Mouse (Mus musculus) intestine, embryonic 15.5 days (tissue): ENCODE measurements at regions not wholly inside any gene's neighbourhood (a gene's known extent, or its start where the extent isn't known, plus 50 kb on each side); places are given as distances from the start of the nearest gene placed in this dataset.

Experiments
- ATAC-seq: fragments of 200-750 bp; cut with Nextera tagmentation; 2 replicates; pipeline ENCODE4 v1.8.0; 2017; ENCODE audit warnings: moderate TSS enrichment, moderate library complexity
- H3K27ac ChIP-seq: fragments of 300-500 bp; sonication (generic); 2 replicates; pipeline ENCODE4 v1.5.1; 2015; ENCODE audit warnings: mild to moderate bottlenecking, inconsistent platforms
- H3K27me3 ChIP-seq: fragments of 300-500 bp; sonication (generic); replicated peaks from 2 replicates; pipeline ENCODE4 v1.6.1; 2015; ENCODE audit warnings: inconsistent platforms
- H3K36me3 ChIP-seq: fragments of 300-500 bp; sonication (generic); 2 replicates; pipeline ENCODE4 v1.6.1; 2015; ENCODE audit warnings: inconsistent platforms
- H3K4me1 ChIP-seq: fragments of 300-500 bp; sonication (generic); replicated peaks from 2 replicates; pipeline ENCODE4 v1.6.1; 2015; ENCODE audit warnings: inconsistent platforms
- H3K4me2 ChIP-seq: fragments of 300-500 bp; sonication (generic); replicated peaks from 2 replicates; pipeline ENCODE4 v1.6.1; 2015; ENCODE audit warnings: mild to moderate bottlenecking, inconsistent platforms
- H3K4me3 ChIP-seq: fragments of 300-500 bp; sonication (generic); replicated peaks from 2 replicates; pipeline ENCODE4 v1.5.1; 2015; ENCODE audit warnings: inconsistent platforms
- H3K9ac ChIP-seq: fragments of 300-500 bp; sonication (generic); 2 replicates; pipeline ENCODE4 v1.6.1; 2015; ENCODE audit warnings: inconsistent platforms
- H3K9me3 ChIP-seq: fragments of 300-500 bp; sonication (generic); 2 replicates; pipeline ENCODE4 v1.6.1; 2016; ENCODE audit warnings: inconsistent platforms
- WGBS: fragments of 180-500 bp; shearing (Covaris S2); methylation state at CpG from one replicate; pipeline ENCODE4 v1.1.7; 2015; 5-methylcytosine and 5-hydroxymethylcytosine counted together

GRCm38 (mm10) chr7:69844631-69845324 is 521.8 kb downstream of the Nr2f2 start:
- Histone ChIP-seq H3K4me1 (no peaks in the 10 kb centered on the region), H3K27ac (no peak overlapping the region), H3K4me3 (no peak overlapping the region), H3K27me3 (no peaks in the 10 kb centered on the region), H3K4me2 (no peak overlapping the region), H3K36me3 (no peaks in the 10 kb centered on the region), H3K9me3 (no peaks in the 10 kb centered on the region), H3K9ac (no peak overlapping the region)
- no peak for ATAC-seq
- 30% methylated on average over 19 of the region's 19 CpGs for WGBS

- Histone ChIP-seq H3K27me3 (no peaks in the 10 kb centered on the region), H3K36me3 (no peaks in the 10 kb centered on the region), H3K27ac (no peak overlapping the region), H3K9ac (no peak overlapping the region), H3K4me2 (no peak overlapping the region), H3K4me1 (no peaks in the 10 kb centered on the region), H3K4me3 (no peak overlapping the region), H3K9me3 (no peaks in the 10 kb centered on the region)
- no peak for ATAC-seq
- 92% methylated on average over 5 of the region's 5 CpGs for whole genome bisulfite sequencing
Measured at GRCm38 (mm10) chr7:69837379-69837778, 529.2 kb downstream of the Nr2f2 start.

GRCm38 (mm10) chr7:69827251-69827650 is 539.3 kb downstream of the Nr2f2 start:
- Histone ChIP-seq H3K4me3 (no peak overlapping the region), H3K4me2 (no peak overlapping the region), H3K9me3 (no peaks in the 10 kb centered on the region), H3K9ac (no peak overlapping the region), H3K4me1 (no peaks in the 10 kb centered on the region), H3K27ac (no peak overlapping the region), H3K36me3 (no peaks in the 10 kb centered on the region), H3K27me3 (no peaks in the 10 kb centered on the region)
- ATAC-seq: no peak
- WGBS: 69% methylated on average over 8 of the region's 8 CpGs

DNA sequence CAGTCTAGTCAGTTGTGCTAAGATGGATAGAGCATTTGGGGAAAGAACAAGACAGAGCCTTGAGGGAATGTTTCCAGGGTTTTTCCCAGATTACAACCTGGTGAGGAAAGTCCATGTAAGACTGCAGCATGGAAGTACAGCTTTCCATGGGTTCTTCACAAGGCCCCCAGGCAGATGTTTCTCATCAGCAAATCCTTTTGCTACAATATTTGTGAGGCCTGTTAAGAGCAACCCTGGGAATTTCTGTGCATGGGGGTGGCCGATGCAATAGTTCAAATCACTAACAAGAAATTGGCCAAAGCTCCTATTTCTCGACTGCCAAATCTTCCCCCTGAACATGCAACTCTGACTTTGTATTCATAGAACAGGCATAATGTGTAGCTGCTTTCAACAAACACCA is 546.0 kb downstream of the Nr2f2 start:
- H3K4me2 ChIP-seq: no peak overlapping the region
- WGBS: 48% methylated on average over 2 of the region's 2 CpGs
- ATAC-seq: no peak

GRCm38 (mm10) chr7:69812301-69812700 is 554.2 kb downstream of the Nr2f2 start:
- ATAC-seq: no peak
- Histone ChIP-seq H3K4me2 (no peak overlapping the region), H3K4me3 (no peak overlapping the region), H3K36me3 (no peaks in the 10 kb centered on the region), H3K9ac (no peak overlapping the region), H3K27ac (no peak overlapping the region), H3K27me3 (no peaks in the 10 kb centered on the region), H3K4me1 (no peaks in the 10 kb centered on the region), H3K9me3 (no peaks in the 10 kb centered on the region)
- 84% methylated on average over 3 of the region's 3 CpGs for WGBS

More for the DNA sequence above, 546.0 kb downstream of the Nr2f2 start:
- Histone ChIP-seq H3K27ac (no peak overlapping the region), H3K9ac (no peak overlapping the region), H3K36me3 (no peaks in the 10 kb centered on the region), H3K27me3 (no peaks in the 10 kb centered on the region), H3K4me1 (no peaks in the 10 kb centered on the region), H3K9me3 (no peaks in the 10 kb centered on the region), H3K4me3 (no peak overlapping the region)

GRCm38 (mm10) chr7:69810873-69811272 is 555.7 kb downstream of the Nr2f2 start:
- Histone ChIP-seq H3K9ac (no peak overlapping the region), H3K27me3 (no peaks in the 10 kb centered on the region), H3K36me3 (no peaks in the 10 kb centered on the region), H3K4me2 (no peak overlapping the region), H3K4me3 (no peak overlapping the region), H3K4me1 (no peaks in the 10 kb centered on the region), H3K9me3 (no peaks in the 10 kb centered on the region), H3K27ac (no peak overlapping the region)
- 16% methylated on average over 5 of the region's 5 CpGs for WGBS
- no peak for ATAC-seq

GRCm38 (mm10) chr7:69807220-69807619 is 559.3 kb downstream of the Nr2f2 start:
- no peak overlapping the region for H3K4me3 ChIP-seq
- WGBS: 36% methylated on average over 8 of the region's 8 CpGs
- H3K27ac ChIP-seq: no peak overlapping the region
- no peaks in the 10 kb centered on the region for H3K36me3 ChIP-seq
- no peaks in the 10 kb centered on the region for H3K4me1 ChIP-seq
- no peaks in the 10 kb centered on the region for H3K9me3 ChIP-seq
- H3K4me2 ChIP-seq: no peak overlapping the region
- no peak for ATAC-seq
- H3K27me3 ChIP-seq: no peaks in the 10 kb centered on the region
- H3K9ac ChIP-seq: no peak overlapping the region

DNA sequence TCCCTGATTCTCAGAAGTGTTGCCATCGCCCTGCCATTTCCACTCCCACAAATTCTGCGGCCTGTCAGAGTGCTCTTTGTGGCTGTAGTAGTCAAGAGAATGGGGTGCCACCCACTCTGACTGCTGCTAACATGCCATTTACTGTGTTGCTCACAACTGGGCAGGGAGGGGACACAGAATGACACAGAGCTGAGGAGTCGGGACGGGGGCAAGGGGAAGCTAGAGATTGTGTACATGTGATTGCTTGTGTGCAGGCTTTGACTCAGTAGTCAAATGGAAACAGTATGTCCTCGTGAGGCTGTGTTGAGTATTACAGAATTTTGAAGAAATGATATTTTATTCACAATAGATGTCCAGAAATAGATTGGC is 595.6 kb downstream of the Nr2f2 start:
- no peak for ATAC-seq
- Histone ChIP-seq H3K4me2 (no peak overlapping the region), H3K9ac (no peak overlapping the region), H3K36me3 (no peaks in the 10 kb centered on the region), H3K4me1 (no peaks in the 10 kb centered on the region), H3K27ac (no peak overlapping the region), H3K9me3 (no peaks in the 10 kb centered on the region), H3K4me3 (no peak overlapping the region), H3K27me3 (no peaks in the 10 kb centered on the region)
- WGBS: 81% methylated on average over 5 of the region's 5 CpGs

GRCm38 (mm10) chr7:69770313-69770979 is 596.1 kb downstream of the Nr2f2 start:
- no peak overlapping the region for H3K27ac ChIP-seq
- no peaks in the 10 kb centered on the region for H3K36me3 ChIP-seq
- no peak overlapping the region for H3K4me2 ChIP-seq
- H3K9me3 ChIP-seq: no peaks in the 10 kb centered on the region
- no peaks in the 10 kb centered on the region for H3K4me1 ChIP-seq
- no peak overlapping the region for H3K9ac ChIP-seq
- no peaks in the 10 kb centered on the region for H3K27me3 ChIP-seq
- H3K4me3 ChIP-seq: no peak overlapping the region
- ATAC-seq: no peak
- 74% methylated on average over 22 of the region's 22 CpGs for WGBS

- H3K4me3 ChIP-seq: no peak overlapping the region
- WGBS: 54% methylated on average over 4 of the region's 4 CpGs
- ATAC-seq: no peak
Measured at GRCm38 (mm10) chr7:69766451-69766850, 600.1 kb downstream of the Nr2f2 start.

GRCm38 (mm10) chr7:69740495-69740894 is 626.0 kb downstream of the Nr2f2 start:
- H3K27me3 ChIP-seq: no peaks in the 10 kb centered on the region
- no peaks in the 10 kb centered on the region for H3K9me3 ChIP-seq
- ATAC-seq: no peak
- 62% methylated on average over 6 of the region's 6 CpGs for WGBS
- no peak overlapping the region for H3K27ac ChIP-seq
- H3K4me1 ChIP-seq: no peaks in the 10 kb centered on the region
- H3K4me3 ChIP-seq: no peak overlapping the region
- H3K4me2 ChIP-seq: no peak overlapping the region
- H3K9ac ChIP-seq: no peak overlapping the region
- H3K36me3 ChIP-seq: no peaks in the 10 kb centered on the region

More at GRCm38 (mm10) chr7:69766451-69766850, 600.1 kb downstream of the Nr2f2 start:
- H3K4me1 ChIP-seq: no peaks in the 10 kb centered on the region
- H3K27ac ChIP-seq: no peak overlapping the region
- H3K9ac ChIP-seq: no peak overlapping the region
- H3K4me2 ChIP-seq: no peak overlapping the region
- H3K36me3 ChIP-seq: no peaks in the 10 kb centered on the region
- H3K27me3 ChIP-seq: no peaks in the 10 kb centered on the region
- H3K9me3 ChIP-seq: no peaks in the 10 kb centered on the region

DNA sequence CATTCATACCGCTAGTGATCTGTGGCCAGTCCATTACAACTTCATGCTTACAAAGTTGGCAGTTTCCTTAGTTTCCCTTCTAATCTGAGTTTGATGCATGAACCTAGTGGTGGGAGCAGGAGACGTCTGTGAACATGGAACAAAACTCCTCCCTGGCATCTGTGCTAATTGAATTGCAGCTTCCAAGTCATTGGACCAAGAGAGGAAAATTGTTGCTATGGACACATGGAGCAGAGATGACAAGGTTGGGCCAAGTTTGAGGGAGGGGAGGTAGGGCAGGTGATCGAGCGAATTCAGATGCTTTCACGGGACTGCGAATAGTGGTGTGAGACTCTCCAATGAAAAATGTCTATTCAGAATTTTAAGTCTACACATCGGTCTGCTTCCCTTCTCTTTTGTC is 627.5 kb downstream of the Nr2f2 start:
- H3K36me3 ChIP-seq: no peaks in the 10 kb centered on the region
- H3K4me3 ChIP-seq: no peak overlapping the region
- no peak overlapping the region for H3K9ac ChIP-seq
- ATAC-seq: no peak
- 90% methylated on average over 7 of the region's 7 CpGs for WGBS
- no peaks in the 10 kb centered on the region for H3K4me1 ChIP-seq
- H3K4me2 ChIP-seq: no peak overlapping the region
- no peaks in the 10 kb centered on the region for H3K27me3 ChIP-seq
- H3K27ac ChIP-seq: no peak overlapping the region
- H3K9me3 ChIP-seq: no peaks in the 10 kb centered on the region

GRCm38 (mm10) chr7:69715081-69715480 is 651.5 kb downstream of the Nr2f2 start:
- WGBS: 90% methylated on average over 5 of the region's 5 CpGs
- no peak for ATAC-seq
- no peak overlapping the region for H3K27ac ChIP-seq

More at GRCm38 (mm10) chr7:69715081-69715480, 651.5 kb downstream of the Nr2f2 start:
- Histone ChIP-seq H3K9me3 (no peaks in the 10 kb centered on the region), H3K4me2 (no peak overlapping the region), H3K36me3 (no peaks in the 10 kb centered on the region), H3K4me3 (no peak overlapping the region), H3K27me3 (no peaks in the 10 kb centered on the region), H3K4me1 (no peaks in the 10 kb centered on the region), H3K9ac (no peak overlapping the region)
